Mouse (Mus musculus) MEL (cell line): ENCODE data around the gene Adh1. TPM values are rescaled to one million over a fixed set of nuclear protein-coding genes. Genes with fewer than 3 reads are reported as not detected.

Experiments used
- DNase-seq: peaks from one replicate; pipeline ENCODE4 v3.0.0; 2011; ENCODE audit warnings: low read depth, low spot score
- H3K27ac ChIP-seq: 2 replicates; pipeline ENCODE4 v1.5.1; 2012; ENCODE audit warnings: low read depth, mild to moderate bottlenecking, control low read depth, low read length, moderate library complexity; ENCODE audit not compliant: control insufficient read depth
- H3K27me3 ChIP-seq, 2 experiments: fragments of 150-350 bp in 1 of 2; sonication (generic) in 1 of 2; 2 replicates each; pipeline ENCODE4 v1.6.1; 2012; ENCODE audit warnings: low read length in 2 of 2, mild to moderate bottlenecking in 2 of 2, improper control_type of control experiment in 1 of 2, moderate library complexity in 1 of 2; ENCODE audit not compliant: insufficient read depth in 2 of 2, control insufficient read depth in 1 of 2
- H3K36me3 ChIP-seq, 2 experiments: 2 replicates each; pipeline ENCODE4 v1.6.1; 2012 to 2014; ENCODE audit warnings: low read length in 2 of 2, improper control_type of control experiment in 1 of 2, inconsistent platforms in 1 of 2, mild to moderate bottlenecking in 1 of 2; ENCODE audit not compliant: insufficient read depth in 2 of 2, control insufficient read depth in 1 of 2
- H3K4me1 ChIP-seq, 2 experiments: fragments of 150-350 bp in 1 of 2; sonication (generic) in 1 of 2; 2 replicates each; pipeline ENCODE4 v1.6.1; 2012; ENCODE audit warnings: low read length in 2 of 2, improper control_type of control experiment in 1 of 2, mild to moderate bottlenecking in 1 of 2; ENCODE audit not compliant: insufficient read depth in 2 of 2, control insufficient read depth in 1 of 2
- H3K4me3 ChIP-seq, 2 experiments: fragments of 150-350 bp in 1 of 2; sonication (generic) in 1 of 2; 2 replicates each; pipeline ENCODE4 v1.5.1; 2012; ENCODE audit warnings: low read depth in 2 of 2, low read length in 2 of 2, mild to moderate bottlenecking in 2 of 2, moderate library complexity in 2 of 2, control low read depth in 1 of 2, improper control_type of control experiment in 1 of 2; ENCODE audit not compliant: control insufficient read depth in 1 of 2, insufficient read depth in 1 of 2
- H3K79me2 ChIP-seq: 2 replicates; pipeline ENCODE4 v1.6.1; 2012; ENCODE audit warnings: mild to moderate bottlenecking, low read length, moderate library complexity; ENCODE audit not compliant: control insufficient read depth, poor library complexity, insufficient read depth
- H3K9ac ChIP-seq: 2 replicates; pipeline ENCODE4 v1.6.1; 2012; ENCODE audit warnings: low read depth, mild to moderate bottlenecking, control low read depth, low read length, moderate library complexity; ENCODE audit not compliant: control insufficient read depth, poor library complexity, severe bottlenecking
- H3K9me3 ChIP-seq: fragments of 150-350 bp; sonication (generic); replicated peaks from 2 replicates; pipeline ENCODE4 v1.6.1; 2012; ENCODE audit warnings: mild to moderate bottlenecking, low read length, improper control_type of control experiment, moderate library complexity; ENCODE audit not compliant: insufficient read depth
- BHLHE40 ChIP-seq: IDR thresholded peaks from 2 replicates; pipeline ENCODE4 v1.6.1; 2012; ENCODE audit warnings: low read depth, mild to moderate bottlenecking, inconsistent platforms, low read length, improper control_type of control experiment, borderline replicate concordance
- ELF1 ChIP-seq: IDR thresholded peaks from 2 replicates; pipeline ENCODE4 v1.6.1; 2014; ENCODE audit warnings: low read depth, mild to moderate bottlenecking, inconsistent platforms, low read length, improper control_type of control experiment, moderate library complexity
- EP300 ChIP-seq, 2 experiments: IDR thresholded peaks; 2 replicates each; pipeline ENCODE4 v1.6.1; 2011; ENCODE audit warnings: improper control_type of control experiment in 2 of 2, low read length in 2 of 2, low read depth in 1 of 2, mild to moderate bottlenecking in 1 of 2
- ETS1 ChIP-seq: IDR thresholded peaks from 2 replicates; pipeline ENCODE4 v1.6.1; 2012; ENCODE audit warnings: low read depth, mild to moderate bottlenecking, inconsistent platforms, low read length, improper control_type of control experiment, moderate library complexity
- GATA1 ChIP-seq: IDR thresholded peaks from 2 replicates; pipeline ENCODE4 v1.6.1; 2011; ENCODE audit warnings: low read depth, low read length, improper control_type of control experiment
- HCFC1 ChIP-seq: IDR thresholded peaks from 2 replicates; pipeline ENCODE4 v1.6.1; 2012; ENCODE audit warnings: low read depth, mild to moderate bottlenecking, inconsistent platforms, low read length, improper control_type of control experiment, moderate library complexity
- KAT2A ChIP-seq: conservative IDR thresholded peaks from 2 replicates; pipeline ENCODE4 v1.6.1; 2012; ENCODE audit warnings: low read depth, low read length, improper control_type of control experiment, inconsistent platforms
- MAFK ChIP-seq: IDR thresholded peaks from 2 replicates; pipeline ENCODE4 v1.6.1; 2011; ENCODE audit warnings: low read depth, mild to moderate bottlenecking, low read length, improper control_type of control experiment, borderline replicate concordance
- MAZ ChIP-seq: IDR thresholded peaks from 2 replicates; pipeline ENCODE4 v1.6.1; 2012; ENCODE audit warnings: low read depth, mild to moderate bottlenecking, inconsistent platforms, low read length, improper control_type of control experiment
- NRF1 ChIP-seq: IDR thresholded peaks from 2 replicates; pipeline ENCODE4 v1.6.1; 2014; ENCODE audit warnings: low read depth, mild to moderate bottlenecking, inconsistent platforms, low read length, improper control_type of control experiment, moderate library complexity; ENCODE audit not compliant: poor library complexity, insufficient read depth, severe bottlenecking
- POLR2A ChIP-seq, 2 experiments: IDR thresholded peaks; 2 replicates each; pipeline ENCODE4 v1.6.1; 2011 to 2012; ENCODE audit warnings: low read length in 2 of 2, mild to moderate bottlenecking in 2 of 2, control low read depth in 1 of 2, improper control_type of control experiment in 1 of 2, low read depth in 1 of 2, moderate library complexity in 1 of 2; ENCODE audit not compliant: control insufficient read depth in 1 of 2, insufficient read depth in 1 of 2, poor library complexity in 1 of 2
- POLR2AphosphoS2 ChIP-seq: IDR thresholded peaks from 2 replicates; pipeline ENCODE4 v1.6.1; 2011; ENCODE audit warnings: low read length, improper control_type of control experiment
- POLR2AphosphoS5 ChIP-seq: IDR thresholded peaks from 2 replicates; pipeline ENCODE4 v1.6.1; 2012; ENCODE audit warnings: low read depth, borderline replicate concordance, mild to moderate bottlenecking, inconsistent platforms, low read length, moderate library complexity, mixed read lengths
- RAD21 ChIP-seq: IDR thresholded peaks from 2 replicates; pipeline ENCODE4 v1.6.1; 2011; ENCODE audit warnings: mild to moderate bottlenecking, low read depth, low read length, improper control_type of control experiment
- SMC3 ChIP-seq: IDR thresholded peaks from 2 replicates; pipeline ENCODE4 v1.6.1; 2011; ENCODE audit warnings: low read depth, low read length, improper control_type of control experiment
- UBTF ChIP-seq: IDR thresholded peaks from 2 replicates; pipeline ENCODE4 v1.6.1; 2012; ENCODE audit warnings: low read depth, mild to moderate bottlenecking, inconsistent platforms, low read length, improper control_type of control experiment, moderate library complexity, borderline replicate concordance; ENCODE audit not compliant: insufficient read depth
- USF2 ChIP-seq, 2 experiments: IDR thresholded peaks; 2 replicates each; pipeline ENCODE4 v1.6.1; 2011 to 2012; ENCODE audit warnings: improper control_type of control experiment in 2 of 2, low read length in 2 of 2, borderline replicate concordance in 1 of 2, inconsistent platforms in 1 of 2, low read depth in 1 of 2, mild to moderate bottlenecking in 1 of 2; ENCODE audit not compliant: insufficient read depth in 1 of 2
- ZKSCAN1 ChIP-seq: IDR thresholded peaks from 2 replicates; pipeline ENCODE4 v1.6.1; 2012; ENCODE audit warnings: low read depth, mild to moderate bottlenecking, inconsistent platforms, low read length, improper control_type of control experiment, moderate library complexity
- polyA plus RNA-seq, 2 experiments: library from polyadenylated mRNA; stranded (reverse) in 1 of 2; unstranded in 1 of 2; fragments of >175 nt in 1 of 2; fragments of >200 nt in 1 of 2; gene quantifications; 2 replicates each; pipeline versions ENCODE4 v1.2.1 to v1.2.4; 2012; ENCODE audit warnings: low replicate concordance in 2 of 2, low read depth in 1 of 2; ENCODE audit not compliant: insufficient read length in 2 of 2, insufficient read depth in 1 of 2, missing spikeins in 1 of 2
- total RNA-seq: library from RNA; depleted of rRNA; stranded (reverse); fragments of 300-350 nt; gene quantifications from 2 replicates; pipeline ENCODE4 v1.2.3, GENCODE M21; 2012

Gene Adh1
- total and polyA plus RNA-seq, 3 experiments, result 0.15 TPM; not detected in 2

DNA sequence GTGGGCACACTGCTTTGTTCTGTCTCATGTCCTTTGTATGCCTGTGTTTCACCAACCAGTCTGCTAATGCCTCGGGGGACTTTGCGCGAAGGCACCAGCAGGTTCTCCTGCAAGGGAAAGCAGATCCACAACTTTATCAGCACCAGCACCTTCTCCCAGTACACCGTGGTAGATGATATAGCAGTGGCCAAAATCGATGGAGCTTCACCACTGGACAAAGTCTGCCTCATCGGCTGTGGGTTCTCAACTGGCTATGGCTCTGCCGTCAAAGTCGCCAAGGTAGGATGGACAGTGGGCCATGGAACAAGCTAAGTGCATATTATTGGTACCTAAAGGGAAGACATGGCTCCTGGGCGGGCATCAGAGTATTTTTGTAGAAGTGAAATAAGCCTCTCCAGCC lies 21.8 kb downstream of the Adh1 start:
- TF ChIP-seq POLR2AphosphoS5, result no peak
- TF ChIP-seq HCFC1, result no peak
- no peak for TF ChIP-seq NRF1
- TF ChIP-seq USF2 (IDR thresholded peaks at IDR 0.05; ENCODE audit: borderline replicate concordance in 1 of 2, insufficient read depth in 1 of 2, low read depth in 1 of 2, low read length in 2 of 2), result no peak
- no peak for TF ChIP-seq MAZ
- TF ChIP-seq BHLHE40, result no peak
- no peak for TF ChIP-seq SMC3
- TF ChIP-seq POLR2AphosphoS2, result no peak
- no peak for TF ChIP-seq ETS1
- TF ChIP-seq GATA1, result no peak
- no peak for TF ChIP-seq EP300 (IDR thresholded peaks at IDR 0.05; ENCODE audit: low read depth in 1 of 2, low read length in 2 of 2)
- TF ChIP-seq KAT2A, result no peak
- no peak for TF ChIP-seq RAD21
- TF ChIP-seq UBTF, result no peak
- no peak for TF ChIP-seq POLR2A (IDR thresholded peaks at IDR 0.05; ENCODE audit: control insufficient read depth in 1 of 2, insufficient read depth in 1 of 2, low read depth in 1 of 2, low read length in 2 of 2, poor library complexity in 1 of 2)
- no peak for TF ChIP-seq MAFK
- DNase-seq, result no peak
- no peaks in the 10 kb centered on the region for H3K4me1 ChIP-seq
- H3K9ac ChIP-seq, result no peak overlapping the region
- no peaks in the 10 kb centered on the region for H3K79me2 ChIP-seq
- no peak overlapping the region for H3K27ac ChIP-seq
- H3K4me3 ChIP-seq, result no peak overlapping the region
- no peaks in the 10 kb centered on the region for H3K36me3 ChIP-seq
- H3K9me3 ChIP-seq, result no peaks in the 10 kb centered on the region
- H3K27me3 ChIP-seq, result peaks cover 4 to 11% of the 10 kb centered on the region in 2 experiments

GRCm38 (mm10) chr3:138283831-138284230 lies 23.0 kb downstream of the Adh1 start:
- H3K27me3 ChIP-seq, result peaks cover 2 to 13% of the 10 kb centered on the region in 2 experiments
- H3K27ac ChIP-seq, result no peak overlapping the region
- no peak for DNase-seq
- no peaks in the 10 kb centered on the region for H3K4me1 ChIP-seq
- H3K4me3 ChIP-seq, result no peak overlapping the region
- H3K36me3 ChIP-seq, result no peaks in the 10 kb centered on the region
- no peak for TF ChIP-seq EP300 (IDR thresholded peaks at IDR 0.05; ENCODE audit: low read depth in 1 of 2, low read length in 2 of 2)
- no peak for TF ChIP-seq ELF1
- no peak for TF ChIP-seq ZKSCAN1
- no peak for TF ChIP-seq HCFC1
- H3K79me2 ChIP-seq, result no peaks in the 10 kb centered on the region
- H3K9ac ChIP-seq, result no peak overlapping the region
- H3K9me3 ChIP-seq, result no peaks in the 10 kb centered on the region
